Comparison of ENCODE assay signal across 23 mouse cellular contexts in genomic region chr9:54180216-54180615, GRCm38 (mm10).
A peak's percentile ranks its signal among the peaks of the same experiment; 100 is the strongest.
DNase-seq lines count a peak whose midpoint lies in the region; ATAC-seq and TF ChIP-seq lines count a peak whose summit lies in the region.
"Had no signal": no experiment of that assay in that cellular context is flagged by ENCODE, and none has a peak within 500 bp of the region (broad histone marks: within the 10 kb centered on the region; RNA-seq: fewer than 3 reads in every experiment).

No protein-coding gene starts in this region.

- H3K9me3 ChIP-seq in embryonic facial prominence, embryonic 15.5 days (replicated peaks): no peaks in the 10 kb centered on the region
- H3K9me3 ChIP-seq: embryonic facial prominence, embryonic 12.5 days; forebrain, embryonic 10.5 days; forebrain, embryonic 13.5 days; hindbrain, embryonic 10.5 days; hindbrain, embryonic 13.5 days; intestine, embryonic 15.5 days had no signal

- no peak; the same call in 1 of the 2 replicates for ATAC-seq in embryonic facial prominence, embryonic 15.5 days (ENCODE audit: insufficient number of reproducible peaks, low FRiP score, low TSS enrichment, low read depth)
- ATAC-seq: CD4-positive, CD25-positive, alpha-beta regulatory T cell, adult 4 months; forebrain, embryonic 13.5 days; forebrain, embryonic 16.5 days; hindbrain, embryonic 16.5 days; intestine, embryonic 15.5 days had no signal

- no peak for DNase-seq in testis, postnatal 10 days (ENCODE audit: low spot score)
- peak; percentile 53 for DNase-seq in R1 (ENCODE audit: low read depth, low spot score)
- no peak for DNase-seq in spleen, postnatal 4 days (ENCODE audit: low spot score in 2 of 2)
- DNase-seq in adipocyte (ENCODE audit: low spot score): no peak
- DNase-seq: adrenal gland, adult 8-10 months; adrenal gland, postnatal 25 days; cerebellum, adult 18-20 months; cerebellum, adult 9-10 months; cerebellum, postnatal 14 days; gastrocnemius, postnatal 10 days; gastrocnemius, postnatal 36 days had no signal

- no peak for TF ChIP-seq POLR2A in testis, adult 2 months (IDR thresholded peaks at IDR 0.05; ENCODE audit: control insufficient read depth, low read depth, low read length)

- no peaks in the 10 kb centered on the region for H3K36me3 ChIP-seq in testis, adult 2 months (ENCODE audit: control insufficient read depth, insufficient read depth, low read length)
- no peaks in the 10 kb centered on the region for H3K36me3 ChIP-seq in embryonic facial prominence, embryonic 15.5 days
- H3K36me3 ChIP-seq: embryonic facial prominence, embryonic 12.5 days; forebrain, embryonic 10.5 days; hindbrain, embryonic 10.5 days; hindbrain, embryonic 13.5 days; intestine, embryonic 15.5 days had no signal

- WGBS in embryonic facial prominence, embryonic 15.5 days: 56% methylated on average over 17 of the region's 17 CpGs

- no peak overlapping the region for H3K9ac ChIP-seq in embryonic facial prominence, embryonic 15.5 days
- H3K9ac ChIP-seq: embryonic facial prominence, embryonic 12.5 days; forebrain, embryonic 13.5 days; hindbrain, embryonic 13.5 days; intestine, embryonic 15.5 days had no signal

- no peak for TF ChIP-seq CTCF in testis, adult 2 months (IDR thresholded peaks at IDR 0.05; ENCODE audit: control insufficient read depth, insufficient read depth, insufficient replicate concordance, low read depth, low read length)

- H3K4me1 ChIP-seq in testis, adult 2 months (ENCODE audit: control insufficient read depth, insufficient read depth, low read length): peaks cover 2% of the 10 kb centered on the region; the same call in 1 of the 2 replicates
- H3K4me1 ChIP-seq in embryonic facial prominence, embryonic 15.5 days: no peaks in the 10 kb centered on the region
- H3K4me1 ChIP-seq: embryonic facial prominence, embryonic 12.5 days; forebrain, embryonic 13.5 days; hindbrain, embryonic 10.5 days; hindbrain, embryonic 13.5 days; intestine, embryonic 15.5 days had no signal

- peak overlapping the region; percentile 28; the same call in 1 of the 2 replicates for H3K4me2 ChIP-seq in embryonic facial prominence, embryonic 15.5 days (replicated peaks)
- H3K4me2 ChIP-seq: embryonic facial prominence, embryonic 12.5 days; forebrain, embryonic 13.5 days; heart, embryonic 11.5 days; hindbrain, embryonic 13.5 days; intestine, embryonic 15.5 days had no signal

- H3K4me3 ChIP-seq in testis, adult 2 months (ENCODE audit: control insufficient read depth, low read depth, low read length): peak overlapping the region; percentile 28
- H3K4me3 ChIP-seq in embryonic facial prominence, embryonic 15.5 days (replicated peaks): no peak overlapping the region
- H3K4me3 ChIP-seq: embryonic facial prominence, embryonic 12.5 days; forebrain, embryonic 10.5 days; forebrain, embryonic 13.5 days; hindbrain, embryonic 10.5 days; hindbrain, embryonic 13.5 days; intestine, embryonic 15.5 days had no signal

- H3K27me3 ChIP-seq in testis, adult 2 months (ENCODE audit: control insufficient read depth, insufficient read depth, low read length): no peaks in the 10 kb centered on the region
- no peaks in the 10 kb centered on the region for H3K27me3 ChIP-seq in embryonic facial prominence, embryonic 15.5 days
- H3K27me3 ChIP-seq: embryonic facial prominence, embryonic 12.5 days; forebrain, embryonic 13.5 days; hindbrain, embryonic 13.5 days; intestine, embryonic 15.5 days had no signal

- no peak overlapping the region for H3K27ac ChIP-seq in testis, adult 2 months (ENCODE audit: control insufficient read depth, insufficient read depth, low read depth, low read length)
- no peak overlapping the region for H3K27ac ChIP-seq in embryonic facial prominence, embryonic 15.5 days (replicated peaks)
- H3K27ac ChIP-seq: embryonic facial prominence, embryonic 12.5 days; forebrain, embryonic 10.5 days; forebrain, embryonic 13.5 days; hindbrain, embryonic 10.5 days; hindbrain, embryonic 13.5 days; intestine, embryonic 15.5 days had no signal
